Mouse (Mus musculus) cerebellum, postnatal 10 days (tissue): ENCODE measurements around the gene Sertad1.

Experiments used
- DNase-seq, 2 experiments: peaks; one replicate each; pipeline ENCODE4 v3.0.0; 2021; ENCODE audit warnings: mixed read lengths in 2 of 2

Sertad1 gene

GRCm38 (mm10) chr7:27506765-27507370 lies 20.2 kb downstream of the Sertad1 start:
- DNase-seq: no peak

- DNase-seq: peak; percentile 98
These were observed 21.3 kb downstream of the Sertad1 start for GRCm38 (mm10) chr7:27507711-27508647.

GRCm38 (mm10) chr7:27508648-27509005 lies 21.9 kb downstream of the Sertad1 start:
- peak; percentile 71 to 73 for DNase-seq

GRCm38 (mm10) chr7:27510809-27511208 lies 24.1 kb downstream of the Sertad1 start:
- no peak for DNase-seq

- no peak for DNase-seq
These were observed 28.3 kb downstream of the Sertad1 start for GRCm38 (mm10) chr7:27514961-27515360.

- DNase-seq: no peak
These were observed 31.6 kb downstream of the Sertad1 start for GRCm38 (mm10) chr7:27518314-27518713.

- no peak for DNase-seq
These were observed 33.4 kb downstream of the Sertad1 start for GRCm38 (mm10) chr7:27520104-27520503.

- no peak for DNase-seq
These were observed 33.9 kb downstream of the Sertad1 start for GRCm38 (mm10) chr7:27520599-27520998.

GRCm38 (mm10) chr7:27522967-27523366 lies 36.3 kb downstream of the Sertad1 start, which contains the start of gene Hipk4:
TSS of gene Hipk4 (plus strand) at chr7:27523267.
- no peak for DNase-seq

GRCm38 (mm10) chr7:27523805-27524204 lies 37.1 kb downstream of the Sertad1 start:
- no peak for DNase-seq

- DNase-seq: peak; percentile 89 to 90
These were observed 39.5 kb downstream of the Sertad1 start for GRCm38 (mm10) chr7:27526039-27526827.

- no peak for DNase-seq
These were observed 42.4 kb downstream of the Sertad1 start for GRCm38 (mm10) chr7:27529070-27529469.

- DNase-seq: no peak
These were observed 44.2 kb downstream of the Sertad1 start for GRCm38 (mm10) chr7:27530937-27531336.

GRCm38 (mm10) chr7:27531707-27532106 lies 45.0 kb downstream of the Sertad1 start:
- DNase-seq: no peak

GRCm38 (mm10) chr7:27532480-27533050 lies 45.9 kb downstream of the Sertad1 start:
- DNase-seq: no peak

- no peak for DNase-seq
These were observed 48.7 kb downstream of the Sertad1 start for GRCm38 (mm10) chr7:27535386-27535785.

GRCm38 (mm10) chr7:27536618-27537017 lies 49.9 kb downstream of the Sertad1 start:
- no peak for DNase-seq

- DNase-seq: no peak
These were observed 51.3 kb downstream of the Sertad1 start for GRCm38 (mm10) chr7:27537998-27538397.

- DNase-seq: no peak
These were observed 52.1 kb downstream of the Sertad1 start for GRCm38 (mm10) chr7:27538797-27539196.
